Mouse (Mus musculus) right cerebral cortex, postnatal 36 days (tissue): Measurements from ENCODE around the gene Plppr1.

Experiments used
- DNase-seq, 2 experiments: peaks; one replicate each; pipeline ENCODE4 v3.0.0; 2022; ENCODE audit warnings: low spot score in 2 of 2, mixed read lengths in 1 of 2

Gene Plppr1

GRCm38 (mm10) chr4:49059021-49059401 is at the start of gene Plppr1:
TSS of gene Plppr1 (plus strand) at chr4:49059273.
- peak; percentile 34 to 40 for DNase-seq

DNA sequence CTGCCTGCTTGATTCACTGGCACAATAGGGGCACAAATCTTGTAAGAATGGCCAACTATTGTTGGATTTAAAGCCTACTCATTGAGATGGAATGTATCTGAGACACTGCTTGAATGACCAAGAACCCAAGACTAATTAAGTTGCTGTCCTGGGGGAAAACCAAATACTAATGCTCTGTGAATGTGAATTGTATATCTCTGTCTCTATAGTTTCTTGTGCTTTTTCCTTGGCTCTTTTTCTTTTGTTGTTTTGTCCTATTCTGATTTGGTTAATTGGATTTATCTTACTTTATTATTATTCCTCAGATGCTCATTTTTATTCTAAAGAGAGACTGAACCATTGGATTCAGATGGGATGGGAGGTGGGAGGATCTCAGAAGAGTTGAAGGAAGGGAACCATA is 42.4 kb upstream of the Plppr1 start:
- no peak for DNase-seq

GRCm38 (mm10) chr4:49023221-49023620 is 35.9 kb upstream of the Plppr1 start:
- DNase-seq, result no peak

DNA sequence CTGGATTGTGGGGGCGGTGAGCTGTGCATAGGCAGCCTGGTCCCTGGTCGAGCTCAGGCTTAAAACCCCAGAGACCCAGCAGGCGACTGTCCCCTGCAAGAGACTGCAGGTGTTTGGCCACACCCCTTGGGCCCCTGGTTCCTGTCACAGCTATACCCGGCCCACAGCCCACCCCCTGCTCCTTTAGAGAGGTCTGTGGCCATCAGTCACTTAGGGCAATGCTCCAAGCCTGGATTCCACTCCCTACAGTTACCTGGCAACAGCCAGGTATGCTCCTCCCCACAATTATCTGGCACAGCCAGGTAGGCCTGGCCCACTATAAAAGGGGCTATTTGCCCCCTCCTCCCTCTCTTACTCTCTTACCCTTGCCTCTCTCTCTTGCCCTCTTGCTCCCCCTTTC is 20.8 kb upstream of the Plppr1 start:
- no peak for DNase-seq

DNA sequence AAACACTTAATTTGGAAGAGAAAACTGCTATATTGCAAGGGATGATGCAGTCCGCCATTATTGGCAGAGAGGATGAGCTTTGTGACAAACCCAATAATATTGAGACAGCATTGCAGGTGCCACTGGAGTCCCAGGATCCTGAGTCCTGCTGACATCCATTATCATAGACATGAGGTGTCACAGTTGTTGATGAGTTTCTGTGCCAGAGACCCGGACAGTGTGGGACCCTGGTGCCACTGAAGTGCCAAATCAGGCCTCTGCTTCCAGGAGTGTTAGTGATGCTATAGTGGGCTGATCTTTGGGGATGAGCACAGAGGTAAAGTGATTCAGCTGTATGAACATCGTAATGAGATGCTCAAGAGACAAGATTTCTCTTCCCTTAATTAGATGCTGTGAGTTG is 19.2 kb upstream of the Plppr1 start:
- DNase-seq, result no peak

DNA sequence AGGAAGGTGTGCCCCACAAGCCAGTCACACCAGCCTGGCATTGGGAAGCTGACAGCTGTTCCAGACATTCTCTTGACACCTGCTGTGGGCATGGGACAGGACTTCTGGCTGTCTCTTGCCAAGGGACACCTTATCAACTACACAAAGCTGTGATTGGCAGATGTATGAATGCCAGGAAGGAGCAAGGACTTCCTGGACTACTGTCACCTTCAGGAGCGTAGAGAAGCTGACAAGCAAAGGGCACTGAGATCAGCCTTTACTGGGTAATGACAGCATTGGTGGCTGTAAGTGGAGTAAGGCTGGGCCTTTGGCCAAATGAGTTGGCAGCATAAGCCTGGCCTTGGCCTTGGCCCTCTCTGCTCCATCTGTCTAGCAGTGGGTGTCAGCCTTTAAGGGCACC is 17.4 kb upstream of the Plppr1 start:
- DNase-seq, result no peak

GRCm38 (mm10) chr4:49050628-49051027 is 8.4 kb upstream of the Plppr1 start:
- DNase-seq, result no peak

DNA sequence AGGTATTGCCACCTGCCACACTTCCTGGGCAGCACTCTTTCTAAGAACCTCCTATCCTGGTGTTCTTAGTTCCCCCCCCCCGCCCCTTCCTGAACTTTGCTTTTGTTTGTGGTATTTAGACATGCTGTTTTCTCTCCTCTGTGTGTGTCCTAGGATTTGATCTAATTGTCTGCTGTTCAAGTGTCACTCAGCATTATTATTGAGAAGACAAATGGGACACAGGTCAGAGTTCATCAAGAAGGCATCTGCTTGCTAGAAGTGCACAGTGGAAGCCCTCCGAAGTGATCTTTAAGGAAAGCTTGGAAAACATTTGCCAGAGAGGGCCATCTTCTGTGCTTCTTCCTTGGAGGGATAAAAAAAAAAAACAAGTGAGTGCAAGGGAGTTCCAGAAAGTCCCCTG is 1.2 kb upstream of the Plppr1 start:
- no peak for DNase-seq

DNA sequence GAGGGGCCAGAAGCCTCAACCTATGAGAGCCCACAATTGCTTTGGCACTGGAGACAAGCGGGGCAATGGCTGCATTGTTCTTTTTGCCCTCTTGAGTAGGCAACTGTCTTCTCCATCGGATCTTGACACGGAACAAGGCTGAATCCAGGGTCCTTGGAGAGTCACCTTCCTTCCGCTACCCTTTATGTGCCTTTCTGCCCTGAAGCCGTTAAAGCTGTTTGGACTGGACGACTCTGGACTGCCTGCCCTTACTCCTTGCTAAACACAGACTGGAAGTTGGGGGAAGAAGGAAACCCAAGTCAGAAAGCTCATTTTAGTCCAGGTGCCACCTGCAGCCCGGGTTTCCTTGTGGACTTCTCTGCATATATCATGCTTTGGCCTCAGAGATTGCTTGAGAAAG is 516 bp upstream of the Plppr1 start:
- DNase-seq, result no peak

- DNase-seq, result peak; percentile 31 to 37
These were observed 619 bp downstream of the Plppr1 start for GRCm38 (mm10) chr4:49059402-49060381.

GRCm38 (mm10) chr4:49069471-49069870 is 10.4 kb downstream of the Plppr1 start:
- no peak for DNase-seq

DNA sequence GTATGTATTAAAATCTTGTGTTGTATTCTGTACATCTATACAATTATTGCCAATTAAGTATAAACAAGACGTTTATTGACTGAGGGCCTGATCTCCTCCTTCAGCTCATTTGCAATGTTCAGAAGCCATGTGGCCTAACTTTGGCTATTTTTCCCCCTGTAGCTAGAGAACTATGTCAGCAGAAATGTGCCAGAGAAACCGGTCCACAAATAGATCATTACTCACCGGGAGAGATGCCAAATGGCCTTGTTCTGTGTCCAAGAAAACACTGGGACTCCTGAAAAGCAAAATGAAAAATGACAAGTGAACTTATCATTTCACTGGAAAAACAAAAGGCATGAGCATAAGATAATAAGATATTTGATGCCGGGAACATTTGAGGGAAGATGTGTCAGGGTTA is 13.8 kb downstream of the Plppr1 start:
- peak; percentile 16 to 48 for DNase-seq

GRCm38 (mm10) chr4:49075881-49076280 is 16.8 kb downstream of the Plppr1 start:
- DNase-seq, result no peak

DNA sequence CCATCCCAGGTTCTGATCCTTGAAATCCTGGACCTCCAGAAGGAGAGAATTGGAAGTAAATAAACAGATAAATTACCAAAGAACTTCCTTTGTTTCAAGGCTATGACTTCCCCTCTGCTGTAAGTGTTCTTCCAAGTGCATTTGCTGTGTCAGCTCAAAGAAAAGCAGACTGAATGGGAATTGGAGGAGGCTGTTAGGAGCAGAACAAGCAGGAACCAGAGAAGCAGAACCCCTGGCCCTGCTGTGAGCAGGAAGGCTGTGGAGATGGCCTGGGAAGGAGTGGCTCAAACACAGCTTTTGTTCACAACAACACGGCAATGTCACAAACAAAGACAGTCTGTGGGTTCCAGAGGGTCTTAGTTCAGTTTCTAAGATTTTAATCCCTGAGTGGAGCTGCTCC is 20.3 kb downstream of the Plppr1 start:
- DNase-seq, result no peak

DNA sequence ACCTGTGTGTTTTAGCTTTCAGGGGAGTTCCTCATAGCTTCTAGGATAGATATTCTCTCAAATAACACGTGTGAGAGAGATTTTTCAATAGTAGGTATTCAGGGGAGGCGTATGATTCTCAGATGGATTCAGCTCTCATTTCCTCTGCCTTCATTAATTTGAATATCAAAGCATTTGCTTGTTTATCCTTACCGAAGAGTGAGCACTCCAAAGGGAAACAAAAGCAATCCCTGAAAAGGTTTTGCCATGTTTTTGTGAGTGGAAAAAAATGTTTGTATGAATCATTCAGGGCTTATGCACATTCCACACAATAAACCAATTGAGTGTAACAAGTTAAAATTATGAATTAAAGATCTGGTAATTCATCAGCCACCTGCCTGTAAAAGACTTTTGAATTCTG is 29.1 kb downstream of the Plppr1 start:
- no peak for DNase-seq

GRCm38 (mm10) chr4:49090461-49090860 is 31.4 kb downstream of the Plppr1 start:
- DNase-seq, result no peak

DNA sequence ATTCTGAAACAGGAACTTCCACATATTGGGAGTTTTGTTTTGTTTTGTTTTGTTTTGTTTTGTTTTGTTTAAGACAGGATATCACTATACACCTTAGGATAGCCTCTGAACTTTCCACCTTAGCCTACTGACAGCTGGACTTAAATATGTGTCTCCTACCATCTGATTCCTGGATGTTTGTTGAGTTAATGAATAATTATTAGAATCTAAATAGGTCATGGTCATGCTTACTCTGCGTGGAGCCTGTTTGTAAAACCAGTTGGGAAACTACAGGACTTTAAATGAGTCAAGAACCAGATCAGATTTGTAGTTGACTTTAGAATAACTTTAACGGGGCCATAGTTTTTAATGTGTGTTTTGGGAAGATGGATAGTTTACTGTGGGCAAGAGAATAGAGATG is 40.4 kb downstream of the Plppr1 start:
- DNase-seq, result no peak

- DNase-seq, result no peak
These were observed 43.1 kb downstream of the Plppr1 start for GRCm38 (mm10) chr4:49101934-49102768.

DNA sequence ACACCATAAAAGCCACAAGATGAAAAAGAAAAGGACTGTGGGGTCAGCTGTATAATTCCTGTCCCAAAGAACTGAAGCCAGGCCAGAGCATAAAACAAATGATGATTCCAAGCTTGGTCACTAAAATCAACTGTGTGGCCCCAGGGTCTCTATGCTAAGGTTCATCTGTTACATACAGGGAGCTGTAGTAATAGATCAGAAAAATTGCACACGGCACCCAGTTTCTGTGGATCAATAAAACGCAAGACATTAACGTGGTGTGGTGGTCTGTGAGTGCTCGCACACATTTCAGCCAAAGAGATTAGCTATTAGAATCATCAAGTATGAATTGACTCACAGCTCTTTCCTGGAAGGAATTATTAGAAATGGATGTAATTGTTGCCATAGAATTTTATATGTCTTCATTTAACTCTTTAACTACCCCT is 43.7 kb downstream of the Plppr1 start:
- DNase-seq, result no peak

DNA sequence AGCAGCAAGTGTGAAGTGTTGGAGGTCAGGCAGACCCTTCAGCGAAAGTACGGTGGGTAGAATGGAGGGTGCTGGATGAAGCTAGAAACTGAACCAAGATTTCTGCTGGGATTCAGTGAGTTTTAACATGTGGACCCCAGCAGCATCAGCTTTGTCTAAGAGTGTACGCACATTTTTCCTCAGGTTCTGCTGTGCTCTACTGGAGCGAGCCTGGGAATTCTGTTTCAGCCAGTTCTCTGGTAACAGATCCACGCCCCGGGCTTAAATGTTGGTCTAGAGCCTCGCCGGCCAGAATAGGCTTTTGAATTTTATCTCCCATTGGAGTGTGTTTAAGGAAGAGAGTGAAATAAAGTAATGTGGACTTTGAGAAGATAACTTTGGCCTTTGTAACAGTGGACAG is 45.8 kb downstream of the Plppr1 start:
- no peak for DNase-seq

DNA sequence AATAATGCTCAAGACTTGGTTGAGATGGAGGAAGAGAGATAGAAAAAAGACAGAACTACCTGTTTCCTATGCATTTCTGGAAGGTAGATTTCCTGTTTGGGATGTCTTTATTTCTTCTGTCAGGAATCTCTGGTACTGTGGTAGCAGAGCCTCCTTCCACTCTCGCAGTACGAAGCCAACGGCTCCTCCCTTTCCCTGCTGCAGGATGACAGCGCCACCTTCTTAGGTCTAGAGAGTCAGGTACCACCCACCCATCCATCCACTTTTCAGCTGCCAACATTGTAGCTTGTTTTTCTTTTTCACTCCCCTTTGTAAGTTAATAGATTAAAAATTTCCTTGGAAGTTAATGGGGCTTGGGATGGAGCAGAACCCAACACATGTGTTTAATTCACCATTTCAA is 48.8 kb downstream of the Plppr1 start:
- no peak for DNase-seq

GRCm38 (mm10) chr4:49108371-49108770 is 49.3 kb downstream of the Plppr1 start:
- DNase-seq, result peak; percentile 2 to 33

GRCm38 (mm10) chr4:49109989-49110388 is 50.9 kb downstream of the Plppr1 start:
- DNase-seq, result no peak
